Mouse (Mus musculus): Measurements from ENCODE around the gene Ip6k1. TPM values are rescaled to one million over a fixed set of nuclear protein-coding genes. Genes with fewer than 3 reads are reported as not detected.
"Not testable (repeated sequence)": the region's sequence is repeated elsewhere in the genome, so short reads cannot be mapped to it uniquely, and the experiment has no call there.

The Ip6k1 gene
- total RNA-seq, 1 experiment from 2014 or later = 230 TPM

DNA sequence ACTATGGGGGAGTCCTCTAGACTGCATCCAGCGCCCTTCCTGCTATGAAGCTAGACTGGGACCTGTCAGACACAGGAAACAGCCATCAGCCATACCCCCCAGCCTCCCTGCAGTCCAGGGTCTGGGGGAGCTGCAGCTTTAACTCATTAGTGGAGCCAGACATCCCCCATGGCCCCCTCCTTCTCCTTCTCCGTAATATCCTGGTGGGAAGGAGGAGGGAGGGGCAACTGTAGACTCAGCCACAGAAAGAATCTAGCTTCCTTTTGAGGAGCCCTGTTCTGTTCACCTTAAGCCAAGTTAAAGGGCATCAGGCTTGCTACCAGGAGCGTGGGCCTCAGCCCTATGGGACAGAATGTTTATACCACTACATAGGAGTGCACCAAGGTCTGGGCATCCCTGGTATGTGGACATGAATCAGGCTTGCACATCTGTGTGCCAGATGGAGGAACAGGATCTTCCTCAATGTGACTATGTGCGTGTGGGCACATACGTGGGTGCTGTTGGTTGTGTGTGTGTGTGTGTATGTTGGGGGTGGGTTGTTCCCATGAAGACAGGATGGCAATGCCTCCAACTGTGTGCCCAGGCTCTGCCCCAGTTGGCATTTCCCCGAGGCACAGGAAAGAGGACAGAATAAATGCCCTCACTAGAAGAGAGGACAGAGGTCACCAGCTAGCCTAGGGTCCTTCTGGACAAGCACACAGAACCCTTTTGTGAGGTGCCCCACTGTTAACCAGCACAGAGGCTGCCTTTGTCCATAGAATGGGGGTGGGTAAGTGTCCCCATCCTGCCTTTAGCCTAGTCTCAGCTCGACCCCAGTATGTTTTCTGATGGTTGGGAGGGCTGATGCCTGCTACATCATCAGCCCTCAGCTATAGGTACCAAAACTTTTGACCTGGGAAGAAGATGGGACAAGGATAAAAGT is 20.4 kb upstream of the Ip6k1 start:
- no peak for ATAC-seq (ENCODE audit: extremely low read depth, insufficient number of reproducible peaks, low FRiP score, poor library complexity, severe bottlenecking)

DNA sequence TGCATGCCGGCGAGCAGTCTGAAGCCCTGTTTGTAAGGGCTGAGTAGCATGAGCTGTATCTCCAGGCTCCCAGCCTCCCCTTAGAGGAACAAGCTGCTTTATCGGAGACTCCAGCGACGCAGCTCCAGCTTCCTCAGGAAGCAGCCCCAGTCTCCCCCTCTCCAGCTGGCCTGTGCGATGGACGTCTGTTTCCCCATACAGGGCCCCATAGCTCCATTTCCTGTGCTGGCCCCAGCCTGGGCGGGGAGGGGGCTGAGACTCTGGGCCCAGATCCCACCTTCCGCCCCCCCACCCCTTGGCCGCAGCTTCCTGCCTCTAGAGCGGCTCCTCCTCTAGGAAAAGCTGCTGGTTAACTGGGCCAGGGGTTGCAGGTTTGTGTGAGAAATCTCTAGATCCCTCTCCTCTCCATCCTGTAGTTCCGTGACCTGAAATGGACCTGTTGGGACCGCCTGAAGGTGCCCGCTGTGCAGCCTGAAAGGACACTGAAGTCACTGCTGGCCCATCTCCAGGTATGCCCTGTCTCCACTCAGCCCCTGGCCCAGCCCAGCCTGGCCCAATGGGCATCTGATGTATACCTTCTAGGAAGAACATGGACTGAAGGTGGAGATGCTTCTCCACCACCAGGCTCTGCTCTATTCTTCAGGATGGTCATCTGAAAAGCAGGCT is 19.5 kb upstream of the Ip6k1 start, which contains the start of gene Gm20661:
Gm20661 (plus strand) TSS at position 378 of the 666 bp plus-strand sequence.
- no peak for ATAC-seq (ENCODE audit: extremely low read depth, insufficient number of reproducible peaks, low FRiP score, poor library complexity, severe bottlenecking)

GRCm38 (mm10) chr9:107983421-107983890 is 18.8 kb upstream of the Ip6k1 start:
- ATAC-seq (ENCODE audit: extremely low read depth, insufficient number of reproducible peaks, low FRiP score, poor library complexity, severe bottlenecking) = no peak

- no peak for ATAC-seq (ENCODE audit: extremely low read depth, insufficient number of reproducible peaks, low FRiP score, poor library complexity, severe bottlenecking)
Observed at GRCm38 (mm10) chr9:107984052-107984753, 18.1 kb upstream of the Ip6k1 start.

GRCm38 (mm10) chr9:107984754-107985055 is 17.6 kb upstream of the Ip6k1 start:
- ATAC-seq (ENCODE audit: extremely low read depth, insufficient number of reproducible peaks, low FRiP score, poor library complexity, severe bottlenecking) = no peak

DNA sequence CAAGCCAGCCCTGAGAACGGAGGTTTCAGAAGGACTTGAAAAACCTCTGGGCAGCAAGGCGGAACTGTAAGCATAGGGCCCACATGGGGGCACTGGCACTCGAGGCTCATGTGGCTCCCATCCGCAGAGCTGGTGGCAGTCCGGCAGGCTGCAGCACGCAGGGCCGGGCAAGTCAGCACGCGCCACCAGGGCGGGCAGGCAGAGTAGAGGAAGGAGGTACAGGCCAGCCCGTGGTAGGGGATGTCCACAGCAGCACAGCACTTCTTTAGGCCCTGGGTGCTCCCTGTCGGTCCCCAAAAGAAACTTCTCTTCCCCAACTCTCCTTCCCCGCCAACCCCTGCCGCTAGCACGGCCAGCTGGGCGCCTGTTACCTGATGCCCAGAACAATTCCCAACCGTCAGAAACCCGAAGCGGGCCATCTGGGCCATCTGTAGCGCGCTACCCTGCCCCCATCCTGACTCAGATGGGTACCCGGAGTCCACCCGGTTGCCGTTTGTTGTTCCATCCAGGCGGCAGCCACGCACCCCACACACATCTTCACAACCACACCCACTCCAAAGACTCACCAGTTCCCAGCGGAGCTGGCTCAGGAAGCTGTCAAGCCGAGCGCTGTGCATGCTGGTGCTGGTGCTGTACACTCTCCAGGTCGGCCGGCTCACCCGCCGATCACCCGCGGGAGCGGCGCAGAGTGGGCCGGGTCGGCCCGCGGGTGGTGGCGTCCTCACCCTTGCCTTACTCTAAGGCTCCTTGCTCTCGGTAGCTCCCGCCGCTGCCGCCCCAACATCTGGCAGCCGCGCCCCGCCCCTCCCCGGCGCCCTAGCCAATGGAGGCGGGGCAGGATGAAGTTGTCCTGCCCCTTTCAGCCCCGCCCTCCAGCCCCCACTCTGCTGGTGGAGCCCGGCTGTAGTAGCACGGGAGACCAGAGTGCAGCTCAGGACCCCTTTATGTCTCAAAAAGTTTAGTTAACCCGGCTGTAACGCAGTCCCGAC is 16.9 kb upstream of the Ip6k1 start, which contains the start of gene Inka1:
Inka1 (minus strand) TSS at position 749 of the 989 bp plus-strand sequence.
- ATAC-seq (ENCODE audit: extremely low read depth, insufficient number of reproducible peaks, low FRiP score, poor library complexity, severe bottlenecking) = peak; percentile 57

DNA sequence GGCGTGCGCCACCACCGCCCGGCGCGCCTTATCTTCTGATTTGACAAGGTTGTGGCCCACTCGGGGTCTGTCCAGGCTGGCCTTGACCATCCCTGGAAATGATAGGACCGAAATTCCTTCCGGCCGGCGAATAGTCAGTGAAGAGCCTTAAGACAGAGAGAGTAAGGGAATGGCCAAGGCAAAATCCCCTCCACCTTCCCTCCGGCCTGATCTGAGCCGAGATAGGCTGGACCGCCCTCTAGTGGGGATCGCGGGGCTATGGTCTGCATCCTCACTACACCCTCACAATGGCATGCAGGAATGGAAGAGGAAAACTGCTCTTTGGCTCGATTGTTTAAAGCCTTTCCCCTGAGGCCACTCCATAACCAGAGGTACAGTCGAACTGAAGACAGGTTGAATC is 15.9 kb upstream of the Ip6k1 start:
- ATAC-seq (ENCODE audit: extremely low read depth, insufficient number of reproducible peaks, low FRiP score, poor library complexity, severe bottlenecking) = peak; percentile 68; the same call in 1 of the 2 replicates

GRCm38 (mm10) chr9:107987950-107988349 is 14.4 kb upstream of the Ip6k1 start:
- no peak for ATAC-seq (ENCODE audit: extremely low read depth, insufficient number of reproducible peaks, low FRiP score, poor library complexity, severe bottlenecking)

- ATAC-seq (ENCODE audit: extremely low read depth, insufficient number of reproducible peaks, low FRiP score, poor library complexity, severe bottlenecking) = no peak
Observed at GRCm38 (mm10) chr9:107992197-107992596, 10.1 kb upstream of the Ip6k1 start, which contains the start of gene Cdhr4. Cdhr4 (plus strand) TSS chr9:107992497.

- ATAC-seq (ENCODE audit: extremely low read depth, insufficient number of reproducible peaks, low FRiP score, poor library complexity, severe bottlenecking) = no peak
Observed at GRCm38 (mm10) chr9:107993013-107993412, 9.3 kb upstream of the Ip6k1 start.

DNA sequence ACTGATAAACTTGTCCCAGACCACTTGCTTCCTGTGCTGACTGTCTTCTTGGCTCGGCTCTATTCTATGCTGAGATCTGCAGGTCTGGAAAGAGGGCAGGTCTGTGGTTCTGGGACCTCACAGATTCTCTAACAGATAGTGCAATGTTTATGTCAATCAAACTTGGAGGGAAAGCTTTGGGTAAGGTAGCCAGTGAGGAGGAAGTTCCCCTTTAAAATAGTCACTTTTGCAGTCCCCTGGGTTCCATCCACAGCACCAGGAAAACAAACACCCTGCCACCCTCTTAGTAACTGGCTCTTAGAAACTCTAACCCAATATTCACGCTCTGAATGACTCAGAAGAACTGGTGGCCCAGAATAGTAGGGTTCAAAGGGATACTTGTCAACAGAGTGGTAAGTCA is 7.8 kb upstream of the Ip6k1 start:
- ATAC-seq (ENCODE audit: extremely low read depth, insufficient number of reproducible peaks, low FRiP score, poor library complexity, severe bottlenecking) = no peak

DNA sequence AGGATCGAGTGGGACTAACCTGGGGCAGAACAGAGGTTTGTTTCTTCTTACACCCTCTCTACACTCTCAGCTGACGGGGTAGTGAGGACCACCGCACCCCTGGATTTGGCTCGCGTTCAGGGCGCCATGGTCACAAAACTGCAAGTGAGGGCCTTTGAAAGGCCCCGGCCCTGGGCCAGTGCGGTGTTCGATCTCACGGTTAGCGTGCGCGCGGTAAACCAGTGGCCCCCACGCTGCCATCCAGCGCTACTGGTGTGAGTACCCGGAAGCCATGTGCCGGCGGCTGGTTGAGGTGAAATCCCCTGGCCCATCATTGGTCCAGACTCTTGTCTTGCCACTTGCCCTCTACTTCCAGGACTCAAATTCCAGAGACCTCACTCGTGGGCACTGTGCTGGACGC is 6.8 kb upstream of the Ip6k1 start:
- ATAC-seq (ENCODE audit: extremely low read depth, insufficient number of reproducible peaks, low FRiP score, poor library complexity, severe bottlenecking) = no peak

GRCm38 (mm10) chr9:107996049-107996448 is 6.3 kb upstream of the Ip6k1 start, which contains the start of gene Gm20662:
Gm20662 (plus strand) TSS chr9:107996349.
- no peak for ATAC-seq (ENCODE audit: extremely low read depth, insufficient number of reproducible peaks, low FRiP score, poor library complexity, severe bottlenecking)

- ATAC-seq (ENCODE audit: extremely low read depth, insufficient number of reproducible peaks, low FRiP score, poor library complexity, severe bottlenecking) = no peak
Observed at GRCm38 (mm10) chr9:108002778-108003530, 653 bp downstream of the Ip6k1 start.

DNA sequence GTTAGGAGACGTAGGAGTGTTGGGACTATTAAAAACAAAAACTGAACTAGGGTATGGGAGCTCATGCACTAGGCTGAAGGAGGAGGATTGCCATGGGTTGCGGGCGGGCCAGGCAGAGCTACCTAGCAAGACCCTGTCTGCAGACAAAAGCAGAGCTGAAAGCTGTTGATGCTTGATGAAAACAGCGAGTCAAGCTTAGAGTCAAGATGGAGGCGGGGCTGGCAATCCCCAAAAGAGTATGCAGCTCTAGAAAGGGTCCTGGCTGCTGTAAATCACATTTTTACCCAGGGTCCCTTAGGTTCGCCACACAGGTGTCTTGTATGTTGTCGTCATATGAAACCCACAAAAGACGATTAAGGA is 1.2 kb downstream of the Ip6k1 start:
- no peak for ATAC-seq (ENCODE audit: extremely low read depth, insufficient number of reproducible peaks, low FRiP score, poor library complexity, severe bottlenecking)

GRCm38 (mm10) chr9:108008041-108008440 is 5.7 kb downstream of the Ip6k1 start:
- no peak for ATAC-seq (ENCODE audit: extremely low read depth, insufficient number of reproducible peaks, low FRiP score, poor library complexity, severe bottlenecking)

DNA sequence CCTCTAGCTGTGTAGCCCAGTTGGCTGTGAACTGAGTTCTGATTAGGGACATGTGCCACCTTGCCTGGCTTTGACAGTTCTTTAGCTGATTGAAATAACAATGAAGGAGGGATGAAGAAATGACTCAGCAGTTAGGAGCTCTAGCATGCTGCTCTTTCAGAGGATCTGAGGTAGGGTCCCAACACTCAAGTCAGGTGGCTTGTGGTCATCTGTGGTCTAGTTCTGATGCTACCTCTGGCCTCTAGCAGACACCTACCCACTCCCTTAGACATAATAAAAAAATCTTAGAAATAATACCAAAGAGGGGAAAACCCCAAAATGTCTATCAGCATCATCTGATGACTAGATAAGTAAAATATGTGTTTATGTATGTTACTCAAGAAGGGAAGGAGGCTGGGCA is 8.1 kb downstream of the Ip6k1 start:
- no peak for ATAC-seq (ENCODE audit: extremely low read depth, insufficient number of reproducible peaks, low FRiP score, poor library complexity, severe bottlenecking)

DNA sequence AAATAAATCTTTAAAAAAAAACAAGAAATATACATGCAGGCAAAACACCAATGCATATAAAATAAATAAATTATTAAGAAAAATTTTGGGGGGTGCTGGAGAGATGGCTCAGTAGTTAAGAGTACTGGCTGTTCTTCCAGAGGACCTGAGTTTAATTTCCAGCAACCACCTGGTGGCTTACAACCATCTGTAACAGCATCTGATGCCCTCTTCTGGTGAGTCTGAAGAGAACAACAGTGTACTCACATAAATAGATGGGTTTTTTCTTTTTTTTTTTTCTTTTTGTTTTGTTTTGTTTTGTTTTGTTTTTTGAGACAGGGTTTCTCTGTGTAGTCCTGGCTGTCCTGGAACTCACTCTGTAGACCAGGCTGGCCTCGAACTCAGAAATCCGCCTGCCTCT is 11.3 kb downstream of the Ip6k1 start:
- not testable (repeated sequence) for ATAC-seq (ENCODE audit: extremely low read depth, insufficient number of reproducible peaks, low FRiP score, poor library complexity, severe bottlenecking)

Data from neutrophil, adult 5-6 weeks (primary cell).